Mouse (Mus musculus) lung, postnatal 14 days (tissue): ENCODE measurements around the gene Cd163l1.

Experiments used
- DNase-seq: peaks from one replicate; pipeline ENCODE4 v3.0.0; 2021

The Cd163l1 gene

GRCm38 (mm10) chr7:140224209-140224608 lies 6.1 kb downstream of the Cd163l1 start:
- DNase-seq, result no peak

GRCm38 (mm10) chr7:140228476-140228875 lies 10.4 kb downstream of the Cd163l1 start:
- DNase-seq, result no peak

- DNase-seq, result no peak
Observed at GRCm38 (mm10) chr7:140231026-140231425, 13.0 kb downstream of the Cd163l1 start.

GRCm38 (mm10) chr7:140233696-140234095 lies 15.6 kb downstream of the Cd163l1 start:
- no peak for DNase-seq

GRCm38 (mm10) chr7:140247216-140247615 lies 29.1 kb downstream of the Cd163l1 start, which contains the start of gene 5830411N06Rik:
5830411N06Rik (plus strand) TSS chr7:140247284.
- DNase-seq, result no peak

- no peak for DNase-seq
Observed at GRCm38 (mm10) chr7:140253780-140254299, 35.8 kb downstream of the Cd163l1 start.
